Mouse (Mus musculus) mature B cell (primary cell): ENCODE results near the gene Gng12.
"Not testable (repeated sequence)": the region's sequence is repeated elsewhere in the genome, so short reads cannot be mapped to it uniquely, and the experiment has no call there.

Source experiments
- in situ Hi-C: fragments of 300-500 bp; cut with MboI; formaldehyde crosslinking; loops from 2 replicates; pipeline ENCODE4 v1.14.3; 2019

Gng12 gene

DNA sequence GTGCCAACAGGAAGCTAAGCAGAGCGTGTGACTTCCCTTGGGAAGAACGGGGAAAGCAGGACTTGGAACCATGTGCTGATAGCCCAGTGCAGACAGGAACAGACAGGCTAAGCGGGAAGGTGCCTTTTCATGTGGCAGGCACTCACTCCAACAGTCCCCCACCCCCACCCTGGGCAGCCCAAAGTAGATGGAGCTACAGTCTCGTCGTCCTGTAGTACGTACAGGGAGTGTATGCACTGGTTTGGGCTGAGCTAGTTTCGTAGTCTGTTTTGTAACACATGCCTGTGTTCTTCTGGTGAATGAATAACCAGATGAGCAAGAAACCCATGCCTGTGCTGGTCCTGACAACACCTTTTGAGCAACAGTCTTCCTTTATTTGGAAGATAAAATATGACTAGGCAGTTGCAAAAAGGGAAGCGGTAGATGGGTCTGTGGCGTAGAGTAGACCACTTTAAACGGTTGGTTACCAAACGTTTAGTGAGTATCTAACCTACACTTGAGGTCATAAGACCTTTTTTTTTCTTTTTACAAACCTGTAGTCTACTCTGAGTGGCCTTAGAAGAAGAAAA lies 57.8 kb downstream of the Gng12 start:
- in situ Hi-C loops: no loop called here

DNA sequence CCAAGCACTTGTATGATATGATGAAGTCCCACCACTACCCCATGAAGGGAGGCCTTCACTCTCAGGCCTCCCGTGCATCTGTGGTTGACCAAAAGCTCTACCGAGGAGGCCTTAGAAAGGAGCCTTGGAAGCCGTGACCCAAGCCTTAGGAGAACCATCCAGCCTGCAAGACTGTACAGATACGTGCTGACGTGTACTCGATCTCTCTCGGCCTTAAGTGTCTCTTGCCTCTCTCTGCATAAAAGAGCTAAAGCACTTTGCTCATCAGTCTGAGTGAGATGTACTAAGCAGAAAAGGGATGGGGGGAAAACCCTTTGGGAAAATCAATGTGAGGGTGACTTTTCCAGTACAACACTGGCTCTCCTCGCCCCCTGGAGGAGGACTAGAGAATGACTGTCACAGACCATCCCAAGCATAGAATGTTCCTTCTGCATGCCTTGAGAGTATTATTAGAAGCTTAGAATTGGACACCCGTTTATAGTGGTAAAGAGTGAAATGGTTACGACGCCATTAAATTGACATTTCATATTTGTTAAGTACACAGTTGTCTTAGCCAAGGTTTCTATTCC lies 59.0 kb downstream of the Gng12 start:
- in situ Hi-C loops: no loop called here

DNA sequence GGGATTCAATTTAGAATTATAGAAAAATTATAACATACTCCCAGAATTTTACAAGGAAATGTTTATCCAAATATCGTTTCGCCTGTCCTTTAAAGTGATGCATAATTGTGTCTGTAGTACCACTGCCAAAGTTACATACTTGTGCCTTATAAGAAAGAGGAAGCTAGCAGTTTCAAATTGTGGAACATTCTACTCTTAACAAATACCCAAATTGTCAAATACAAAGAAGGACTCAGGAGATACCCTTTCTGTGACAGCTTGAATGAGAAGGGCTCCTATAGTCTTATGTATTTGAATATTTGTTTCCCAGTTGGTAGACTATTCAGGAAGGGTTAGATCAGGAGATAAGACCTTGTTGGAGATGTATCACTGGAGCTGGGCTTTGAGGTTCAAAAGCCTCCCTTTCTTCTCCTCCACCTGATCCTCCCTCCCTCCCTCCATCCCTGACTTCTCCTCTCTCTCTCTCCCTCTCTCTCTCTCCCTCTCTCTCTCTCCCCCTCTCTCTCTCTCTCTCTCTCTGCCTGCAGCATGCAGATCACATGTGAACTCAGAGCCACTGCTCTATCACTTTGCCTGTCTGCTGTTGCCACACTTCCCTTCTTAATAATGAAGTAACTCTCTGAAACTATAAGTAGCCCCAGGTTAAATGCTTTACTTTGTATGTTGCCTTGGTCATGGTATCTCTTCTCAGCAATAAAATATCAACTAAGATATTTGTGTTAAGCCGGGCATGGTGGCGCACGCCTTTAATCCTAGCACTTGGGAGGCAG lies 62.5 kb downstream of the Gng12 start:
- in situ Hi-C loops: no loop called here

DNA sequence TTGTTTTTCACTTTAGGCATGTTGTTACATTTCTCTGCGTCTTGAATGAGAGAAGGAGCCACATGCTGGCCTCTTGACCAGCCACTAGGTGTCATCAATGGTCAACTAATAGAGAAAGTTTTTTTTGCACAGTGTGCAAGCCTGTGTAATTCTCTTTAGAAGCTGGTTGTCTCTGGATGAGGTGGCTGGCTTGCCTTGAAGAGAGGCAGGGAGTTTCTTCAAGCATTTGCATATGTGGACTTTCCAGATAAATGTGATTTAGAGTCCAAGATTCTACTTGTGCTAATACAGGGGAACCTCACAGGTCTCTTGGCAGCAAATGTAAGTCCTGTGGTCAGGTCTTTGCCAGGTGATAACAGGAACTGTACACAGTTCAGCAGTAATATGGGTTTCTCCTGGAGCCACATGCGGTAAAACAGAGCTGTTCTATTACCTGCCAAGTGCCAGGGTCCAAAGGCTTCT lies 66.4 kb downstream of the Gng12 start:
- in situ Hi-C loops: no loop called here

DNA sequence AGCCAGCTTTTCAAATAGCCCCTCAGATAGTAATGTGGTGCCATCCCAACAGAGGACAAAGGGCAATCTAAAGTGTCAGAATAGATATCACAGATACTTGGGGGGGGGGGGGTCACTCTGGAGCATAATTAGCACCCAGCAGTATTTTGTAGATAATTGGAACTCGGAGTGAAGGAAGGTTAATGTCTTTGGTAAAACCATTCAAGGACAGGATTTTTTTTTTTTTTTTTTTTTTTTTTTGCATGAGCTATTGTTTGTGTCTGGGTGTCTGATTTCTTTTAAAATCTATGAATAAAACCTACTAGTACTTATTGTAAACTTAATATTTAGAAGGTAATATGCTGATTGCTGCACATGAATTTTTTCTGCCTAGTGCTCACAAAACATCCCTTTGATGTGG lies 66.9 kb downstream of the Gng12 start:
- in situ Hi-C loops: no loop called here

DNA sequence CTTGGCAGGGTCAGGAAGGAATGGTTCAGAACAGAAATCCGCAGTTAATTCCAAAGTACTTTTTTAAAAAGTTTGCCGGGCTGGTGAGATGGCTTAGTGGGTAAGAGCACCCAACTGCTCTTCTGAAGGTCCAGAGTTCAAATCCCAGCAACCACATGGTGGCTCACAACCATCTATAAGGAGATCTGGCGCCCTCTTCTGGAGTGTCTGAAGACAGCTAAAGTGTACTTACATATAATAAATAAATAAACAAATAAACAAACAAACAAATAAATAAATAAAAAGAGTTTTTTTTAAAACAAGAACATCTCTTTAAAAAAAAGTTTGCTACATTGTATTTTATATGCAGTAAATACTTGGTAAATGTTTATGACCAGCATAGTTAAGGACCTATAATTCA lies 67.5 kb downstream of the Gng12 start:
- in situ Hi-C loops: not testable (repeated sequence)

DNA sequence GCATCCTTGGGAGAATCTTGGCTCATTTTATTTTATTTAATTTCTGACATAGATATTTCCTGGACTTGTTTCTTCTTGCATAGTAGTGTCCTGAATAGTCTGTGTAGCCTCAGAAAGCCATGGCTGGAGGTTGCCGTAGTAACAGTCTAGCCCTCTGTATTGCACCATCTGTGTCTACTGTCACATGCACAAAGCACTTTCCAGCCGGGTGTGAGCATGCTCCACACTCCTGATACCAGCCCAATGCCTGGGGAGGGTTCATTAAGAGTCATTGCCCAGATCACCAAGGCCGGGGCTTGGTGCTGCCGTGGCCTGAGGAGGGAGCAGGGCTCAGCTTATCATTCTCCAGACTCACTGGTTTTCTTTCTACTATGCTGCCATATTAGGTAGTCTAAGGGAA lies 68.0 kb downstream of the Gng12 start:
- in situ Hi-C loops: no loop called here

DNA sequence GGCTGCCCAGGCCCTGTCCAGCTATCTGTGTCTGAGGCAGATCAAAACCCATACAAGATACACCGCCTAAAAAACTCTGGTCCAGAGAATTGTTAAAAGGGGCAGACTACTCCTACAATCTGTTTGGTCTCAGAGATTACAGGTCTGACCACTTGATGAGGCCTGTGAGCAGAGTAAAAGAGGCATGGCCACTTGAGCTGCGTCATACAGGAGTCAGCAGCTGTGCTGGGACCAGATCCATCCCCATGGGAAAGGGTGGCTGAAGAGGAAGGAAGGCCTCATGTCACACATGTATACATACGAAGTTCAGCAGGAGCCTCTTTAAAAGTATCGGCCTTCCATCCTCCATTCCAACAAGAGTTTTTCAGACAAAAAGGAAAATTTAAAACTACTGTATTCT lies 69.0 kb downstream of the Gng12 start:
- in situ Hi-C loops: loop anchor here (5.0 kb wide), 1 partner anchor 192 kb away; no protein-coding TSS in a partner anchor

DNA sequence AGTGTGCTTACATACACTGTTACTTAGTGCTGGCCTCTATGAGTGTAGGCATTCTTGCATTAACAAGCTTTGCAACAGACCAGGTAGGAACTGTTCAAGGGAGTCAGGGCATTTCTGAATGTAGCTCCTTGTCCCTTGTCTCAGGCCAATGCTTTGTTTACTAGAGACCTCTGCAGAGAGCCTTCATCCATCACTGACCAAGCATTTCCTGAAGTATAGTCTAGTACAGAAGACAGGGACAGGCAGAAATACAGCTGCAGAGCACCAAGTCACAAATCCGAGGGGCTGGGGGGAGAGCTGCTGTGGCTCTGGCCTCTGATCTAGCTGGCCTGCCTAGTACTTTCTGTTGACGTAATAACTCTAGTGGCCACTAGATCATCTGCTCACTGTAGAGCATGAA lies 71.6 kb downstream of the Gng12 start:
- in situ Hi-C loops: loop anchor here (5.0 kb wide), 1 partner anchor 190 kb away; no protein-coding TSS in a partner anchor

DNA sequence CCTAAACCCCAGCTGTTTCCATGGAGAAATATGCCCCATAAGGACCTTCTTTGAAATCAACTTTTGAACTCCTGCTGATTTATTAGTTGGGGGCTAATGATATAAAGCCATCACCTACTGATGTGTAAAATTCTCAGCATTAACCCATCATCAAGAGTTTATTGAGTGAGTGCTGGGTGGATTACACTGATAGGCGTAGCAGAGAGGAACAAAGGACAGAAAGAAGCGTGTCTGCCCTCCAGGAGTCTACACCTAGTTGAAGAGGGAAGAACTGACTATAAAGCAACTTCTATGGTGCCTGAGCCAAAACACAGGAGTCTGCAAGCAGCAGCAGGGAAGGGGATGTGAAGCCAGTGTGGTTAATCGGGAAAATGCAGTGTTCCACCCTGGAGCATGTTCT lies 73.2 kb downstream of the Gng12 start:
- in situ Hi-C loops: loop anchor here (5.0 kb wide), 1 partner anchor 188 kb away; no protein-coding TSS in a partner anchor

DNA sequence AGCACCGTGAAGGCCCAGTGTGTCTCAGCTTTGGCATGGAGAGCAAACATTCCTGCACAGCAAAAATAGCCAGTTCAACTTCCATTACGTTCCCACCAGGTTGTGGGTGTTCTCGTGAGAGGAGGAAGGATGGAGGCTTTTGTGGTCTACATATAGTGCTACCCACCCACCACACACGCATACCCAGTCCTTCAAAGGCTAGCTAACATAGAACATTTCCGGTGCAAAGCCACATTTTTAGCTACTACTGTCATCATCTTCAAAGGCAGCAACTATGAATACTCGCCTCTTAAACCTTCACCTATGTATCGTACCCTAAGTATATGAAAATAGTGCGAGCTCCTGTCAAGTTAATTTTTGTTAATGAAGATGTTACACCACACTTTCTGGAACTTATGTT lies 76.1 kb downstream of the Gng12 start:
- in situ Hi-C loops: no loop called here

DNA sequence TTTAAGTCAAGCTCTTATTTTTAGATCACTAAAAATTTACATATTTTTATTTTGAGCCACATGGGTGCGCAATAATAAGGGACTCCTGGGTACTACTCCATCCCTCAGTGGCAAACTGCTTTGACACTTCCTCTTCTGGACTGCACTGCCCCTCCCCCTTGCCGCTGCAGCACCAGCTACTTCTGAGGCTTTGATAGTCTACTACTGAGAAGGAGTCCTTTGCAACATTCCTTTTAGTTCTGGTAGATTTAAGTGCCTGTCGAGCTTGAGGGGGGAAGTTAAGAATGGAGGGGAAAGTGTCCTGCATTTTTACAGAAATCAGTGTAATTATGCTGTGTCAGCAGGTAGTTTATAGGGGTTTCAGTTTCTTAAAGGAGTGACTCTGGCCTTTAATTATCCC lies 77.0 kb downstream of the Gng12 start:
- in situ Hi-C loops: no loop called here

DNA sequence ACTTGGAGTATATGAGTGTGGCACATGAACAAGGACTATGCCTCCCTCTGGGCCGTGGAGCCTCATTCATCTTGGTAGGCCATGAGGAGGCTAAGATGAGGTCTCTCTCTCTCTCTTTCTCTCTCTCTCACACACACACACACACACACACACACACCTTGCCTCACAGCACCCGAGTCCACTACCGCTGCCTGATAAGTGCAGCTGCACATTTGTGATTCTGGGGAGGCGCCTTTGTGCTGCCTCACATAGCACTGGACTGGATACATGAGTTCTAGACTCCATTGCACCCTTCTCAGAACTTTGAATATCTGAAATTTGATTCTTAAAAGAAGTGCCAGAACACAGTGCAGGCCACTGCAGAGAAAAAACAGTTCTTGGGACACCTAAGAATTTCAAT lies 79.3 kb downstream of the Gng12 start:
- in situ Hi-C loops: no loop called here

DNA sequence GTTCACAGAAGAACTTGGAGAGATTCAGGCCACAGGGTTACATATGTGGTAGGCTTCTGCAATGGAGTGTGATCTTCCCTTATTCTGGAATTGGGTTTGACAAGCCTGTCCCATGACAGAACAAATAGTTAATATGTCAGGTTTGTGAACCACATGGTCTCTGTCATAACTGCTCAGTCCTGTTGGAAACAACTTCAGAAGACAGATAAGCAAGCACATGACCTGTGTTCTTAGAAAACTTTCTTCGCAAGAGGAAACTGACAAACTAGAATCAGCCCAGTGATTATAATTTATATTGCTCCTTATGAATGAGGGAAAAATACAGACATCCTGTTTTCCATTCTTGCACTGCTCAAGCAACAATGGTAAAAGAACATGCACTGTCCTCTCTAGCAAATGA lies 83.0 kb downstream of the Gng12 start:
- in situ Hi-C loops: no loop called here

DNA sequence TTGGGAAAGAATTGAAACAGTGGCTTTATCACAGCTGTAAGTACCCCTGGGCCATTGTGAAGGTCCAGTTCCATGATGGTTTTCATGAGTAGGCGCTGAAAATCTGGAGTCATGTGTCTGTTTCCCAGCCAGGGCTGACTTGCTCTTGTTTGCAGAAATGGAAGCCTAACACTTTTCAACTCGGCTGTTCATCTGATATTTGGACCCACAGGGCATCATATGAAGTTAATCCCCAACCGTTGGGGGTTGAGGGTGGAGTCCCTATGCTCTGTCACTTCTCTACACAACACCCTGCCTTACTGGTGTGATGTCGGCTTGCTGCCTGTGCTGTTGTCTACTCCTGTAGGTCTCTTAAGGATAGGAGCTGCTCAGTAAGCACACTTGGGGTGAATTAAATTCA lies 83.8 kb downstream of the Gng12 start:
- in situ Hi-C loops: no loop called here

DNA sequence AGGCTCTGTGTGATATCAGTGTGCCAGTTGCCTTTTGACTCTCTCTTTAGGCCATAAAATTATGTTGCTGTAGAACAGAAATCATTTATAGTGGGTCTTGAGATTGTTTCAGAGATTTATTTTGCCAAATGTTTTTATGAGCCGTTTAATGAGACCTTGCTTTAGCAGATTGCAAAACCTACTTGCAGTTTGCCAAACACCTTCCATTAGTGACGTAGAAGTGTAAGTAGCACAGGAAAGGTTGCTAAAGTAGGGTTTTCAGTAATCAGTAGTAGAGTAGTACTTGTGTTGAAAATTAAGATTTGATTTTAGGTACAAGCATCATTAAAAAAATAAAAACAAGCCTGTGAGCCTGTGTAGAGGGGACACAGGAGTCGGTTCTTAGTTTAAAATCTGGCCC lies 85.2 kb downstream of the Gng12 start:
- in situ Hi-C loops: no loop called here

DNA sequence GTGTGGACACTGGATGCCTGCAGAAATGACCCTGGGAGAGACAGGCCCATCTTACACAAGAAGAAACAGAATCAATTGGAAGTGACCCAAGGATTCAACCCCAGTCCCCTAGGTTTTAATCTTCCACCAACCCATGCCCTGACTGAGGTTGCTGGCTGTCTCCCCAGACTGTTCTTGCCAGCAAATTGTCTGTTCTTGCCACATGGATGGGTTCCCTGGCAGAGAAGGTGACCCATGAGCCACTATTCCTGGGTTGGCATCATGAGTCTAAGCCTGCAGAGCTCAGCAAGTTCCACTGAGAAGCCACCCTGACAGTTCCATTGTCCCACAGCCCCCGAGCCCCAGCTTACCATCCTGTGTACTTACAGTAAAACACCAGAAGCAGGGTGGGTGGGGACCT lies 85.7 kb downstream of the Gng12 start:
- in situ Hi-C loops: no loop called here

DNA sequence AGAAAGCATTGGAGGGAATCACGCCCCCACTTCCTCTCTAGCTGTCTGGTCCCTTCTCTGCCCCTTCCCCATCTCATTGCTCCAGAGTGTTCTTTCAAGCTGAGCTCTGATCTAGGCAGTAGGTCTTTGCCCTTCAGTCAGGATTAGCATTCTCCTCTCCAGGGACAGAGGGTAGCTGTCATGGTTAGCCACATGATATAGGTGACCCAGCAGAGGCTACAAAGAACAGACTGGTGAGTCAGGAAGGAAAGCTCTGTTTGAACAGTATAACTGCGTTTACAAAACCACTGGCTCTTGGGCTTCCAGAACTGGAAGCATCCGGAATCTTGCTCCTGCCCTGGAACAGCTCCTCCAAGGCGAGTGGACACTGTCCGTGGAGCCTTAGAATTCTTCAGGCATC lies 87.9 kb downstream of the Gng12 start:
- in situ Hi-C loops: no loop called here

DNA sequence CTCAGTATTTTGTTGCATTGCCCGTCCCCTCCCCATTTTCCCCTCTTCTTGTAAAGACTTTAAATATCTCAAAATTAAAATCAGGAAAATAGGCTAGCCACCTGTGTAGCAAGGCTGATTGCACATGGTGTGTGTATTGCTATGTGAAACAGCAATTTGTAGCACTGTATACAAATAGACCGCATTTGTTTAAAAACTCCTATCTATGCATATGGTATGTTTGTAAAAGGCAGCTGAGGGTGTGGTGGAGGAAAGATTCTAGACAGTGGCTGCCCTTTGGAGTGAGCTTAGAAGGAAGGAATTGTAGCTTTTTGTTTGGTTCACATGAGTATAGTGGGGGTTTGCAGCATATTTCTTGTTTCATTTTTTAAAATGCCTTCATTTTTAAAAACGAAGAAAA lies 88.5 kb downstream of the Gng12 start:
- in situ Hi-C loops: no loop called here

DNA sequence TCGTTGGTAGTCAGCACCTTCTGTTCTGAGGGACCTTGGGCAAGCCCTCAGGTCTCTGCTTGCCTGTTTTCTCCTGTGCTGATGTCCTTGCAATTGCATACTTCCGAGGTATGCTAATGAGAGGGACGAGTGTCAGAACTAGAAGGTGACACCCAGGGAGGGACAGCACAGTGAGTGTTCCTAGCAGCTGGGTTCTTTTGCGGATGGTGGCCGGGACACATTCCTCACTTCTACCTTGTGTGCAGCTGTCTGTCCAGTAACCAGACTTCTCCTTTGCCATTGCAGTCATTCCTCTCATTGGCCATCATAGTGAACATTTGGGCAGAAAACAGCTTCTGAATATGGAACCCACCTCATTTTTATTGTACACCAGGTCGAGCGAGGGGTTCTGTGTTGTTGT lies 89.3 kb downstream of the Gng12 start:
- in situ Hi-C loops: no loop called here

DNA sequence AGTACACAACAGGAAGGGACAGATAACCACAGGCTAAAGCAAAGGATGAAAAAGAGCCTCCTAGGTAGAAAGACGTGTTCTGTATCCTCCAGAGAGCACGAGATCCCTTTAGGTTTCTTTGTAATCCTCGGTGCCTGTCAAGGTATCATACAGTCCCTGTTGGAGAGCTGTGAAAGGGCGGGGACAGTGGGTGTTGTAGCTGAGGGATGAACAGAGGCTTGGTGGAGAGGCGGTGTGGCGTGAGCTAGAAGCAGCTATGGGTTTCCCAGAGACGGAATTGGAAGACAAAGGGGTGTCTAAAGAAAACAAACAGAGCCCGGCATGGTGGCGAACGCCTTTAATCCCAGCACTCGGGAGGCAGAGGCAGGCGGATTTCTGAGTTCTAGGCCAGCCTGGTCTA lies 89.9 kb downstream of the Gng12 start:
- in situ Hi-C loops: no loop called here

DNA sequence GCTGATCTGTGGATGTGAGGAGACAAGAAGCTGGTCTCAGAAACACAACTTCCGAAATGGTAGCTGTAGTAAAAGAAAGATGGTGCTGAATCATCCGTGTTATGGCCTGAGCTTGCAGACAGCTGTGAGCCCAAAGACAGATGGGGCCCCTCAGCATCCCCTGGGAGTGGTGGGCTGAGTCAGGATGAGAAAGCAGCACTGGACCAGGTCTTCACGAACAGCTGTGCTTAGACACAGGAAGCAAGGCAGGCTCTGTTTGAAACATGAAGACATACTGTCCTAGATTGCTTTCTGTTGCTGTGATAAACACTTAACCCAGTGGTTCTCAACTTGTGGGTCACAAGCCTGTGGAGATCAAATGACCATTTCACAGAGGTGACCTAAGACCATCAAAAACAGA lies 91.4 kb downstream of the Gng12 start:
- in situ Hi-C loops: no loop called here

DNA sequence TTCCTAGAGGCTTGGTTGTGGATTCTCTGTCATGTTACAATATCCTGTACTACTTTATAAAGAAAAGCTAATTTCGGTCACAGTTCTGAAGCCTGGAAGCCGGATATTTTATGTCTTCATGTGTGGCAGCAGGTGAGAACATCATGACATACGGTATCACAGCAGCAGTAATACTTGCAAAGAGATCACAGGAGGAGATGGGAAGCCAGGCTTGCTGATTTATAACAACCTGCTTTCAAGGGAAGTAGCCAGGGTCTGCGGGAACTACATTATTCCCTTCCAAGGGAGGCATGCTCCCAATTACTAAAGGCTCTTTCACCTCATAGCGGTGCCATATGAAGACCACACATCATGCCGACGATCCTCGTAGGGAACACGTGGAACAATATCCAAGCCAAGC lies 92.2 kb downstream of the Gng12 start:
- in situ Hi-C loops: no loop called here
